Mouse (Mus musculus): ENCODE results near the gene Prdm1. TPM values are rescaled to one million over a fixed set of nuclear protein-coding genes. Genes with fewer than 3 reads are reported as not detected.

Prdm1 gene
- polyA plus RNA-seq, 1 experiment: not detected

DNA sequence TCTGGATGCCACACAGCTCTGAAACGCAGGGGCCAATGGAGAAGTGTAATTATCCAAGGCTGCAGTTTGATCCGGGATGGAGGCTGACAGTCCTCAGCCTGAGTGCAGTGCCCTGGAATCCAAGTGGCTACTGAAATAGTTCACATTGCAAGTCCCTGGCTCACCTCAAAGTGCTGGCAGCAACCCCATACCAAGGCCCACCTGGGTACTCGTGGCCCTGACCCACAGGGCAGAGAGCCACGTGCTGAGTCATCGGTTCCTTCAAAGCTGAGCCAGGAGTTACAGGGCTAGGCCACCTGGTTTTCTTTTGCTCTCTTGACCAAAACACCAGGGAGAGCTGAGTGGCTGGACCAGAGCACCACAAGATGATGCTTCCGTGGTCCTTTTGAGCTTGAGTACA, 103.3 kb downstream of the Prdm1 start:
- no peak overlapping the region for H3K27ac ChIP-seq (ENCODE audit: insufficient read depth, low read depth, low read length)
- no peak for TF ChIP-seq CTCF (IDR thresholded peaks at IDR 0.05; ENCODE audit: insufficient read depth, low read depth, low read length)
- TF ChIP-seq POLR2A (IDR thresholded peaks at IDR 0.05; ENCODE audit: insufficient read depth, low read depth, low read length): no peak
- WGBS: 67% methylated on average over 6 of the region's 6 CpGs
- H3K4me3 ChIP-seq (ENCODE audit: insufficient read depth, low read depth, low read length): no peak overlapping the region
- H3K4me1 ChIP-seq (ENCODE audit: control insufficient read depth, insufficient read depth, low read length): no peaks in the 10 kb centered on the region

DNA sequence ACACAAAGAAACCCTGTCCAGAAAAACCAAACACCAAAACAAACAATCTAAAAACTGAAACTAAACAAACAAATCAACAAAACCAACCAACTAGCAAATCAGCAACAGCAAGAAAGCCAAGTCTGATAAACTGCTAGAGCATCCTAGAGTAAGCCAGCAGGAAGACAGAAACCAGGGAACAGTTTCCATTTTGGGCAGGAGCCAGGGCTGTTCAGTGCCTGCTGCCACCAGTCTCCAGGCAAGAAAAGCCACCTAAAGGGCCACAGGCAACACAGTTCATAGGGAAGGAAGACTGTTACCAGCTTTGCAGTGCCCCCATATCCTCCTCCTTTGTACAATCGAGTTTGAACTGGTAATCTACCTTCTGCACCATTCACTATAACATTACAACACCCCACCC, 106.4 kb downstream of the Prdm1 start:
- H3K27ac ChIP-seq (ENCODE audit: insufficient read depth, low read depth, low read length): no peak overlapping the region
- TF ChIP-seq CTCF (IDR thresholded peaks at IDR 0.05; ENCODE audit: insufficient read depth, low read depth, low read length): no peak
- no peak for TF ChIP-seq POLR2A (IDR thresholded peaks at IDR 0.05; ENCODE audit: insufficient read depth, low read depth, low read length)
- 62% methylated on average over 1 of the region's 1 CpGs for WGBS
- H3K4me3 ChIP-seq (ENCODE audit: insufficient read depth, low read depth, low read length): no peak overlapping the region
- no peaks in the 10 kb centered on the region for H3K4me1 ChIP-seq (ENCODE audit: control insufficient read depth, insufficient read depth, low read length)

DNA sequence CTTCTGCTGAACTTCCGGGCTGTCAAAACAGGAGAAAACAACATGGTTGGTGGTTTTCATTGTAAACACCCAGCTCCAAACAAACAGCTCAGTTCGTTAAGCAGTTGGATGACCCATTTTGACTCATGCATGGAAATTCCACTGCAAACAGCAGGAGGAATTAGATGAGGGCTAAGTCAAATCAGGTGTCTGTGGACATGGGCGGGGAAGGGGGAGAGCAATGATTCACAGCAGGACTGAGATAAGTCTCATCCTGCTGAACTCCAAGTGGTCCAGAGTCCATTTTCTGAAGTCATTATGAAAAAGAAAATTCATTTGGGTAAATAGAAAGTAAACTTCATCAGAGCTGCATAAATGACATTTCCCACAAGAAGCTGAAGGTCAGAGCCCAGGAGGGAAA, 108.1 kb downstream of the Prdm1 start:
- TF ChIP-seq CTCF (IDR thresholded peaks at IDR 0.05; ENCODE audit: insufficient read depth, low read depth, low read length): no peak
- no peak for TF ChIP-seq POLR2A (IDR thresholded peaks at IDR 0.05; ENCODE audit: insufficient read depth, low read depth, low read length)
- no peak overlapping the region for H3K4me3 ChIP-seq (ENCODE audit: insufficient read depth, low read depth, low read length)
- 72% methylated on average over 3 of the region's 3 CpGs for whole genome bisulfite sequencing

DNA sequence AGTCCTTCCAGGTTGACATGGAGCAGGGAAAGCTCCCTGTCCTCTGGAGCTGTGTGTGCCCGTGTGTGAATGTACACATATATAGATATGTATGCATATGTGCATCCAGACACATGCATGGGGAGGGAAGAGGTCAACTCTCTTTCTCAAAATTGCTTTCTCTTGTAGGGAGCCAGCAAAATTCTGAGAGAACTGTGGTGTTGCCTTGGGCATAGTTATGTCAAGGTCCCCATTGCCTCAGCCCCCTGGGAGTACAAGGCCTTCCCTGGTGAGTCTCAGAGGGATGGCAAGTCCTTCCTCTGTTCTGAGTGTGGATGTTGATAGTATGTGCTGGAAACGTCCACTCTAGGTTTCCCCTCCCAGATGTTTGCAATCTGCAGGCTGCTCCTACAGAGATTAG, 109.4 kb downstream of the Prdm1 start:
- Histone ChIP-seq H3K27ac (ENCODE audit: insufficient read depth, low read depth, low read length) (no peak overlapping the region), H3K4me3 (ENCODE audit: insufficient read depth, low read depth, low read length) (no peak overlapping the region), H3K4me1 (ENCODE audit: control insufficient read depth, insufficient read depth, low read length) (no peaks in the 10 kb centered on the region)
- WGBS: 93% methylated on average over 2 of the region's 2 CpGs
- TF ChIP-seq CTCF (IDR thresholded peaks at IDR 0.05; ENCODE audit: insufficient read depth, low read depth, low read length) (no peak), POLR2A (IDR thresholded peaks at IDR 0.05; ENCODE audit: insufficient read depth, low read depth, low read length) (no peak)

More for the DNA sequence above, 108.1 kb downstream of the Prdm1 start:
- no peak overlapping the region for H3K27ac ChIP-seq (ENCODE audit: insufficient read depth, low read depth, low read length)
- no peaks in the 10 kb centered on the region for H3K4me1 ChIP-seq (ENCODE audit: control insufficient read depth, insufficient read depth, low read length)

DNA sequence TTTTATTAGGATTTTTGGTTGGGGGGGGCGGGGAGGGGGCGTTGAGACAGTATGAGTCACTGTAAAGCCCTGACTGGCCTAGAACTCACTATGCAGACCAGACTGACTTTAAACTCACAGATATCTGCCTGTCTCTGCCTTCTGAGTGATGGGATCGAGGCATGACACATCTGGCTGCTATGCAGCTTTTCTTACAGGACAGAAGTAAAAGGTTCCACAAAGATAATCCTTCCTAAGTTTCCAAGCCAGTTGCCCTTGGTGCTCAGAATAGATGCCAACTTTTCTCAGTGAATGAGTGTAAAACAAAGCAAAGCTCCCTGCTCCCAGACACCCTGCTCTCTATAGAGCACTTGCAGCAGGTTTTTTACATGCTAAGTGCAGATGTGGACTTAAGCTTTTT, 112.7 kb downstream of the Prdm1 start:
- H3K27ac ChIP-seq (ENCODE audit: insufficient read depth, low read depth, low read length): no peak overlapping the region
- WGBS: 70% methylated on average over 3 of the region's 3 CpGs
- no peak for TF ChIP-seq POLR2A (IDR thresholded peaks at IDR 0.05; ENCODE audit: insufficient read depth, low read depth, low read length)
- TF ChIP-seq CTCF (IDR thresholded peaks at IDR 0.05; ENCODE audit: insufficient read depth, low read depth, low read length): no peak
- no peaks in the 10 kb centered on the region for H3K4me1 ChIP-seq (ENCODE audit: control insufficient read depth, insufficient read depth, low read length)
- H3K4me3 ChIP-seq (ENCODE audit: insufficient read depth, low read depth, low read length): no peak overlapping the region

DNA sequence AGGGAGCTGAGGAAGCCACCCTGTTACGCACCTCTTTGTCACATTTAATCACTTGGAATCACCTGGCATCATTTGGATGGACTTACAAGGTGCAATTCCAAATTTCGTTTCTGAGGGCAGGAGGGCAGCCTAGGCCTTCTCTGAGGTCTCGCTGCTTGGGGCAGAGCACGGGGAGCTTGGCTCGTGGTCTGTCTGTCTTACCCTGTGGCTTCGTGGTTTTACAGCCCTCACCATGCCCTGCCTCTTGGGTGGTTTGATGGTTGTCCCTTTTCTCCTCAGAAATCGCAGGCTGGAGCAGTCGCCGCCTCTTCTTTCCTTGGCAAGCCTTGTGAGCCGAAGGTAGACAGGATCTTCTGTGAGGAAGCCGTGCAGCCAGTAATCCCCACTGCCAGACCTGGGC, 118.3 kb downstream of the Prdm1 start:
- H3K27ac ChIP-seq (ENCODE audit: insufficient read depth, low read depth, low read length): no peak overlapping the region
- TF ChIP-seq CTCF (IDR thresholded peaks at IDR 0.05; ENCODE audit: insufficient read depth, low read depth, low read length) (no peak), POLR2A (IDR thresholded peaks at IDR 0.05; ENCODE audit: insufficient read depth, low read depth, low read length) (no peak)
- no peaks in the 10 kb centered on the region for H3K4me1 ChIP-seq (ENCODE audit: control insufficient read depth, insufficient read depth, low read length)
- H3K4me3 ChIP-seq (ENCODE audit: insufficient read depth, low read depth, low read length): no peak overlapping the region
- 92% methylated on average over 11 of the region's 11 CpGs for WGBS

DNA sequence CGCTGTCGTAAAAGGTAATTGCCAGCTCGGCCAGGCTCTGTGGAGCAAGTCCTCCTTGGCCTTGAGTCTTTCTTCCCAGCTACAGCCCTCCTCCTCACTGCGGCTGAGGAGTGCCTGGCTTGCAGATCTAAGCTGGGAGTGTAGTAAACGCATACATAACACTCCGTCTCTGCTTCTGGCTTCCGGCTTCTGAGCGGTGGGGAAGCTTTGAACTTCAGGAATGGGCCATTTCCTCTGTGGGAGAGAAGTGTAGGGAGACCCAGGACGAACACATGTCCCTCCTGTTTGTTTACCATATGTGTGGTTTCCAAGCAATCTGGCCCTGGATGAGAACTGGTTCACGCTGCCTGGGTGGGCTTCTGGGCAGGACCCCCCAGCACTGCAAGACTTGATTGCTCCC, 119.2 kb downstream of the Prdm1 start:
- WGBS: 91% methylated on average over 10 of the region's 10 CpGs
- no peak for TF ChIP-seq CTCF (IDR thresholded peaks at IDR 0.05; ENCODE audit: insufficient read depth, low read depth, low read length)
- TF ChIP-seq POLR2A (IDR thresholded peaks at IDR 0.05; ENCODE audit: insufficient read depth, low read depth, low read length): no peak
- Histone ChIP-seq H3K4me1 (ENCODE audit: control insufficient read depth, insufficient read depth, low read length) (no peaks in the 10 kb centered on the region), H3K27ac (ENCODE audit: insufficient read depth, low read depth, low read length) (no peak overlapping the region), H3K4me3 (ENCODE audit: insufficient read depth, low read depth, low read length) (no peak overlapping the region)

DNA sequence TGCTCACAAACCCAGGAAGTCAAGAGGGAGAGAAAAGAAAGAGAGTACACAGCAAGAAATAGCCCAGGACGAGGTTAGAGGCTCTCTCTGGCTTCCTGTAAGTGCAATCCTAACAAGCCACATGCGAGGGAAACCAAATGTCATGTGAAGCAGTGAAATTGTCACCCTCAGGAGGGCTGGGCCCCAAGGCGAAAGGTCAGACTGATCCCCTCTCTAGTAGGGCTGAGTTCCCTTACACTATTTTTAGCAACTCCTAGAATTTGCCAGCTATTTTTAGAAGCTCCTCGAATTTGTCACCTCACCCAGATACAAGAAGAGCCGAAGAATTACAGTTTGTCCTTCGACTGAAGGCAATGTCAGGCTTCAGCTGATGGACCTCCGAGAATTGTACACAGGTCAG, 124.9 kb downstream of the Prdm1 start:
- WGBS: 81% methylated on average over 7 of the region's 7 CpGs
- H3K27ac ChIP-seq (ENCODE audit: insufficient read depth, low read depth, low read length): no peak overlapping the region
- no peak overlapping the region for H3K4me3 ChIP-seq (ENCODE audit: insufficient read depth, low read depth, low read length)
- H3K4me1 ChIP-seq (ENCODE audit: control insufficient read depth, insufficient read depth, low read length): peaks cover 18% of the 10 kb centered on the region
- TF ChIP-seq CTCF (IDR thresholded peaks at IDR 0.05; ENCODE audit: insufficient read depth, low read depth, low read length) (no peak), POLR2A (IDR thresholded peaks at IDR 0.05; ENCODE audit: insufficient read depth, low read depth, low read length) (no peak)

DNA sequence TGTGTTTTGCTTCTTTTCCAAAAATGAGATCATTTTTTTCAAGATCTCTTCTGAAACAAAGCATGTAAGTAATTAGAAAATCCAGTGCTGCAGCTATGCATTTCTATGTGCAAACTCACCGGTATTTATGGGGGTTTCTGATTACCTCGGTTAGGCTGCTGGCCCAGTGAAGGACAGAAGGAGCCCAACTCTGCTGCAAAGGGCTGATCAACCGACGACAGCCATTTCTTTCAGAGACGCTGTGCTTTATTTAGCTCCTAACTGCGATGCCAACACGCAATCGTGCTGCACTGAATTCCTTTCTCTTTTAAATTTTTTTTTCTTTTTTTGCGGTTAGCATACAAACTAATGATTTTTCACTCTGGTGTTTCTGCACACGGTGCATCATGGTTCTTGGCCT, 126.7 kb downstream of the Prdm1 start:
- peaks cover 18% of the 10 kb centered on the region for H3K4me1 ChIP-seq (ENCODE audit: control insufficient read depth, insufficient read depth, low read length)
- TF ChIP-seq CTCF (IDR thresholded peaks at IDR 0.05; ENCODE audit: insufficient read depth, low read depth, low read length) (no peak), POLR2A (IDR thresholded peaks at IDR 0.05; ENCODE audit: insufficient read depth, low read depth, low read length) (no peak)
- H3K4me3 ChIP-seq (ENCODE audit: insufficient read depth, low read depth, low read length): no peak overlapping the region
- H3K27ac ChIP-seq (ENCODE audit: insufficient read depth, low read depth, low read length): no peak overlapping the region
- 25% methylated on average over 10 of the region's 10 CpGs for WGBS

DNA sequence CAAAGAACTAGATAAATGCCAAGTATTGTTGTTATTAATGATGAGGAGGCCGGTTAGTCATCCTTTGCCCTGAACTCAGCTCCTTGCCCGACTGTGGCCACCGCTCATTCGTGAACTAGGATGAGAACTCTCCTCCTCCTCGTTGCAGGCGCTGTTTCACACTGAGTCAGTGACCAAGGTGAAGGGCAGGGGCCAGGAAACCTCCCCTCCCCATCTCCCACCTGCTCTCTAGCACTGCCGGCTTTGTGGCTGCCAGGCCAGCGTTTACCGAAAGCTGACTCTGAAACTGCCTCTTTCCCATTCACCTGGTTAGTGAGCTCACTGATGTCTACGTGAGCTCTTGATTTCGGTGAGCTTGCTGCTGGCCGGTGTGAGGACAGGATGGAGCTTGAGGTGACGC, 127.7 kb downstream of the Prdm1 start:
- WGBS: 65% methylated on average over 13 of the region's 13 CpGs

More for the DNA sequence above, 127.7 kb downstream of the Prdm1 start:
- TF ChIP-seq CTCF (IDR thresholded peaks at IDR 0.05; ENCODE audit: insufficient read depth, low read depth, low read length) (no peak), POLR2A (IDR thresholded peaks at IDR 0.05; ENCODE audit: insufficient read depth, low read depth, low read length) (no peak)
- no peak overlapping the region for H3K27ac ChIP-seq (ENCODE audit: insufficient read depth, low read depth, low read length)
- H3K4me3 ChIP-seq (ENCODE audit: insufficient read depth, low read depth, low read length): no peak overlapping the region
- H3K4me1 ChIP-seq (ENCODE audit: control insufficient read depth, insufficient read depth, low read length): peaks cover 18% of the 10 kb centered on the region

All from olfactory bulb, adult 2 months (tissue).